Mouse (Mus musculus) frontal cortex, adult 2 months (tissue): ENCODE data around the gene Gm20431. TPM values are rescaled to one million over a fixed set of nuclear protein-coding genes. Genes with fewer than 3 reads are reported as not detected.
A peak's percentile ranks its signal among the peaks of the same experiment; 100 is the strongest.

Experiments used
- DNase-seq, 2 experiments: peaks; one replicate each; pipeline ENCODE4 v3.0.0; 2022; ENCODE audit warnings: low spot score in 1 of 2; ENCODE audit errors: extremely low spot score in 1 of 2
- polyA plus RNA-seq: library from polyadenylated mRNA; depleted of rRNA; stranded (reverse); fragments of >200 nt; gene quantifications from 2 replicates; pipeline ENCODE4 v1.2.3, GENCODE M21; 2012

Gene Gm20431
- polyA plus RNA-seq, 1 experiment, result not detected

DNA sequence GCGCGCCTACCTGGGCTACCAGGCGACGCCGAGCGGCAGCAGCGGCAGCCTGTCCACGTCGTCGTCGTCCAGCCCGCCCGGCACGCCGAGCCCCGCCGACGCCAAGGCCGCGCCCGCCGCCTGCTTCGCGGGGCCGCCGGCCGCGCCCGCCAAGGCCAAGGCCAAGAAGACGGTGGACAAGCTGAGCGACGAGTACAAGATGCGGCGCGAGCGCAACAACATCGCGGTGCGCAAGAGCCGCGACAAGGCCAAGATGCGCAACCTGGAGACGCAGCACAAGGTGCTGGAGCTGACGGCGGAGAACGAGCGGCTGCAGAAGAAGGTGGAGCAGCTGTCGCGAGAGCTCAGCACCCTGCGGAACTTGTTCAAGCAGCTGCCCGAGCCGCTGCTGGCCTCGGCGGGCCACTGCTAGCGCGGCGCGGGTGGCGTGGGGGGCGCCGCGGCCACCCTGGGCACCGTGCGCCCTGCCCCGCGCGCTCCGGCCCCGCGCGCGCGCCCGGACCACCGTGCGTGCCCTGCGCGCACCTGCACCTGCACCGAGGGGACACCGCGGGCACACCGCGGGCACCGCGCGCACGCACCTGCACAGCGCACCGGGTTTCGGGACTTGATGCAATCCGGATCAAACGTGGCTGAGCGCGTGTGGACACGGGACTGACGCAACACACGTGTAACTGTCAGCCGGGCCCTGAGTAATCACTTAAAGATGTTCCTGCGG lies 28.4 kb upstream of the Gm20431 start, which contains the start of gene Tmem189:
TSS of gene Tmem189 (minus strand) at position 322 of the 718 bp plus-strand sequence.
- peak in 1 of 2 experiments; percentile 62 for DNase-seq

GRCm38 (mm10) chr2:167688498-167689451 lies 27.5 kb upstream of the Gm20431 start, which contains the start of gene Cebpb:
Gene Cebpb, plus strand, starts transcription at chr2:167688915.
- DNase-seq, result peak in 1 of 2 experiments; percentile 67

DNA sequence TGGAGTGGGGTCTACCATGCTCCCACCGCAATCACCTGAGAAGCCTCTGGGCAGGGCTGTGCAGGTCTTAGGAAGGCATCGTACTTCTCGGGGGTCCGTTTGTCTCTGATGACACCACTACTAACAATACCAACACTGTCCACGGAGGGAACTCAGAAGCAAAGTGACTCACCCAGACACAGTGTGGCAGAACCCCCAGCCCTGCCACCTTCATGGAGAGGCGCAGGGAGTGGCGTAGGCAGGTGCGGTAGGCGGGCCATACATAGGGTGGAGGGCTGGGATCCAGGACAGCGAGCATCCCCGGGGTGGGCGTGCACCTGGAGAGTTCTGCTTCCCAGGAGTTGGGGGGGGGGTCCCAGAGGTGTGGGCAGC lies 26.8 kb upstream of the Gm20431 start:
- DNase-seq, result no peak

DNA sequence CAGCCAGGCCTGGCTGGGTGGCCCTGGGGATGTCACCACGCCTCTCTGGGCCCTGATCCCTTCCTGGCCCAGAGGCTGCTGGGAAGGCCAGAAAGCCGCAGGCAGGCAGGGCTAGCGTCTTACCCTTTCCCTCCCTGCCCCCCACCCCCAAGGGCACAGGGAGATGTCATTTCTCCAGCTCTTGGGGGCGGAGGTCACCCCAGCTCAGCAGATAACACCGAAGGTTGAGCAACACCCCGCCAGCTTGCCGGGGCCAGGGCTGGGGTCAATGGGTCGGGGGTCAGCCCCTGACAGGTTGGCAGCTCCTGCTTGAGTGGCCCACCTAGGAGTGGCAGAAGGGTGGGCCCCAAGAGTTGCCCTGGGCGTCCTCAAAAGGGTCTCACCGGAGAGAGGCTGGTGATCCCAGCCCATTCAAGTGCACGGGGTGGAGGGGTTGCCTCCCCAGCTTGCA lies 26.4 kb upstream of the Gm20431 start:
- no peak for DNase-seq

- DNase-seq, result no peak
Measured at GRCm38 (mm10) chr2:167687250-167687586, 25.9 kb upstream of the Gm20431 start.

- DNase-seq, result no peak
Measured at GRCm38 (mm10) chr2:167686382-167687249, 25.3 kb upstream of the Gm20431 start.

DNA sequence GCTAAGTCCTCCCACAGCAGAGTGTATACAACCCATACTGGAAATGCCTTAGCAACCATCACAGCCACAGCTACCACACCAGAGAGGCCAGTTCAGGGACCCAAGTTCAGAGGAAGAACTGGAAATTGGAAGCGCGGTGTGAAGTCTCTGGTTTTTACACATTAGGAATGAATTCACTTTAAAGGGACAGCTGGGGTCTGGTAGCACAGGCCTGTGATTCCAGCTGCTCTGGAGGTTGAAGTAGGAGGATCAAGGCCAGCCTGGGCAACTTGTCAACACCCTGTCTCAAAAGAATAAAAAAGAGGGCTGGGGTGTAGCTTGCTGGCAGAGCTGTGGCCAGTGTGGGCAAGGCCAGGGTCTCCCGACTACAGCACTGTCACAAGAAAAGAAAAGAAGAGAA lies 24.6 kb upstream of the Gm20431 start:
- DNase-seq, result no peak

DNA sequence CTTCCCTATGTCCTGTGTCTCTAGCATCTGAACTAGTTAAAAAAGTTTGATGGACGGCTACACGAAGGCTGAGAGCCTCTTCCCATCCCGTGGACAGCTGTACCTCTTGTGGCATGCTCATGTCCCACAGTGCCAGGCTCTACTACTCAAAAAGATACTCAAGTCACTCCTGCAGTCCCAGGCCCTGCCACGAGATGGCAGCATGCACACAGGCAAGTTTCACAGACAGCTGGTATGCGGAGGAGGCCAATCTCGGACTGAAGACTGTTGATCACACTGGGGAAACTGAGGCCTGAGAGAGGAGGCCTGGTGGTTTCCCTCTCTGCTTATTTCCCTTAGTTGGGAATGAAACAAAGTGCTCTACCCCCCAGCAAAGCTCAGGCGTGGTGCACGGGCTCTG lies 23.8 kb upstream of the Gm20431 start:
- DNase-seq, result peak; percentile 90 to 100

DNA sequence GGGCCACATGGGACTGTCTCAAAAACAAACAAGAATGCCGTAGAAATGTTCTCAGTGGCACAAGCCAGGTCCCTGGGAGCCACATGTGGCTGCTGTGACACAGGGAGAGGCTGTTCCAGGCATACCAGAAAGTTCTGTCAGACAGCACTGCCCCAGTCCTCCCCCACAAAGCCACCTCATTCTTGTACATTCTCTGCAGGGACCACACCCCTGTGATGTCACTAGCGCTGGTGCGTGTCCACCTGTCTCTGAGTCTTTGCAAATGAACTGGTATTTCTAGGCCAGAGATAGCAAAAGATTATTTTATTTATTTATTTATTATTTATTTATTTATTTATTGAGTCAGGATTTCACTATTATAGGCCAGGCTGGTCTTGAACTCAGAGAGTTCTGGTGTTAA lies 22.4 kb upstream of the Gm20431 start:
- DNase-seq, result no peak

GRCm38 (mm10) chr2:167680657-167681056 lies 19.4 kb upstream of the Gm20431 start:
- DNase-seq, result peak in 1 of 2 experiments; percentile 61

DNA sequence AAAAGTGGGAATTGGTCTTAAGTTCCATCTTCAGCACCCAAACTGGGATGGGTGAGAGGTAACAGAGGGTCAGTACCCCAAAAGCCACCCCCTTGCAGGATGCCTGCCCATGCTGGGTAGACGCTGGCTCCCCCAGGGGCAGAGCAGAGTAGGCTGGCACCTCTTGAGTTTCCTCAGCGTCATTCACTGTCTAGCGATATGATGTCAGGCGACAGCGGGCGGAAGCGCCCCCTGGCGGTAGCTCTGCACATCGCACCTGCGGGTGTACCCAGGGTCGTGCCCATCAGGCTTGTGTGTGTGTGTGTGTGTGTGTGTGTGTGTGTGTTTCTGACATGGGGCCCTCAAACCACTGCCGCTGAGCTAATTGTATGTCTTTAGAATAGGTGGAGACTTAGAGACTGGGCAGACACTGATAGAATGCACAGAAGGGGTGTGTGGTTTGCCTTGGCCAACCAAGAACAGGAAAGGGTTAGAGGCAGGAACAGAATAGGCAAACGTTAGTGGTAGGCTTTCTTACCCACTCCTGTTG lies 18.7 kb upstream of the Gm20431 start:
- DNase-seq, result peak in 1 of 2 experiments; percentile 85

DNA sequence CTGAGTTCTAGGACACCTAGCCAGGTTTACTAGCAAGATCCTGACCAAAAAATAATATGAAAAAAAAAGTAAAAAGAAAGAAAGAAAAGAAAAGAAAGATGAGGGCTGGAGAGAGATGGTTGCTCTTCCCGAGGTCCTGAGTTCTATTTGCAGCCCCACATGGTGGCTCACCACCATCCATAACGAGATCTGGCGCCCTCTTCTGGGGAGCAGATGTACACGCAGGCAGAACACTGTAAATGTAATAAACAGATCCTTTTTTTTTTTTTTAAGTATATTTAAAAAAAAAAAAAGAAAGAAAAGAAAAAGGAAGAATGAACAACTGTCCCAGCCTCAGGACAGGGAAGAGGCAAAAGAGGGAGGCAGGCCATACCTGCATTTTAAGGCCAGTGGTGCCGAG lies 17.3 kb upstream of the Gm20431 start:
- DNase-seq, result no peak

DNA sequence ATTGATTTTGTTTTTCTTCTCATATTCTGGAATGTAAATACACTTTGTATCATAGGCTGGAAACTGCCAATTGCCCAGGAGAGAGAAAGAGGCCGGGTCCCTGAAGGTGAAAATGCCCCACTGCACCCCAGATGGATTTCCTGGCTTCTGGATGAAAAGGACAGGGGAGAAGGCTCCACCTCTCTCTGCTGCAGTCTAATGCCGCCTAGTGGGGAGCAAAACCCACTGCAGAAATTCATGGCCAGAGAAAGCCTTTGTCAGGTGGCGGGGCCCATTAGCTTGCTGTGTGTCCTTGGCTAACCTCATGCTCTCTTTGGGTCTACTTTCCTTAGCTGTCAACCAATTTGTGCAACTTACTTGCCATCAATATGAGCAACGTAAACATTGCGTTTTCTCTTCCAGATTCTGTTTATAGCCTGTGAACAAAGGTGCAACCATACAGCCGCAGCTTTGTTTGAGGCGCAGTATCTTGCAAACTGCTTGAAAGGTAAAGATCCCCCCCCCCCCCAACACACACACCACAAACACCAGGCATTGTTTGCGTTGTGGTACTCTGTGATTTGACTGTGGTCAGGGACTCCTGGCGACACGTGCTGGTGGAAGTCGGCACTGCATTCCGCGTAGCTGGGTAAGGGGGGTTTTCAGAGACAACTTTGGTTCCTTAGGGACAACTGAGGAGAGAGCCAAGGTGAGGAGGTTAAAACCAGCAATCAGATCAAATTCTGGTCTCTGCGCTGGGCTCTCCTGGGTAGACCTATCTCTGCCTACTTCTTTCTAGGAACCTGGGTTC lies 14.0 kb upstream of the Gm20431 start:
- DNase-seq, result peak in 1 of 2 experiments; percentile 38

GRCm38 (mm10) chr2:167672212-167672685 lies 11.0 kb upstream of the Gm20431 start:
- no peak for DNase-seq

DNA sequence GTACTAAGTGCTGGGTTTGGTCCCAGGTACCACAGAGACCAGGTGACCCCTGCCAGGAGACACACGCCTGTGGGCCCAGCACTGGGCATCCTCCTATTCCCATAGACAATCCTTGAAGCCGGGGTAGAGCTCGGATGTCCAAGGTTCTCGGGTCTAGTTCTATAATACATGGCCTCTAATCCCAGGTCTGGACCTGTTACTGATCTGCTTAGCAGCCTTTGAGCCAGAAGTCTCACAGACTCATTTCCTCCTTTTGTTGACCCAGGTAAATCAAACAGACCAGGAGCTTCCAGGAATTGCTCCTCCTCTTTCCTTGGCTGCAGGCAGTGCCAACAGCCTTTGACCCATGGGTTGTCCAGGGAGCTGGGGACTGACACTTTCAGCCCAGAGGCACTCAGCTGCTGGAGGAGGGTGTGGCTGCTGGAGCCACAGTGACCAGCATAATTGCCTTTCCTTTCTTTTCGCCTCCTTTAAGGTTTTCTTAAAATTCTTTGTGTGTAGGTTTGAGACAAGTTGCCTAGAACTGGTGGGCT lies 9.9 kb upstream of the Gm20431 start:
- no peak for DNase-seq

- DNase-seq, result no peak
Measured at GRCm38 (mm10) chr2:167669398-167669797, 8.1 kb upstream of the Gm20431 start.

DNA sequence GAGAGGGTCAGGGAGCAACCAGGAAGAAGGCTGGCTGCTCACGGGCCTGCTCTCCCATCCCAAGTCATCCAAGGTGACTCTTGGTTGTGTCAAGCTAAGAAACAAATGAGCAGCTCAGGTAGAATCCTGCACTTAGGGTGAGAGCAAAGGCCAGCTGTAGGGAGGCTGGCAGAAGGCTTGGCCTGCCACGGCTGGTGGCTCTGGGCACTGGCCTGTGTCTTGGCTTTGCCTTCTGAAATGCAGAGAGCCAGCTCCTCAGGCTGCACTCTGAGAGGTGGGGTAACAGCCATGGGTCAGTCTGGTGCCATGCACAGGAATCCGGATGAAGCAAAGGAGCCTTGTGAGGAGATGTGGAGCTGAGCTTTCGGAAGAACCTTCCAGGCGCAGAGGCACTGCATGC lies 7.1 kb upstream of the Gm20431 start:
- DNase-seq, result no peak

- no peak for DNase-seq
Measured at GRCm38 (mm10) chr2:167665972-167666713, 4.8 kb upstream of the Gm20431 start.
